Mouse (Mus musculus): ENCODE data around the gene Tas2r118. TPM values are rescaled to one million over a fixed set of nuclear protein-coding genes. Genes with fewer than 3 reads are reported as not detected.

Gene Tas2r118
- polyA plus RNA-seq, 1 experiment from 2014 or later: not detected

GRCm38 (mm10) chr6:23923806-23924205 is 46.1 kb downstream of the Tas2r118 start:
- H3K4me1 ChIP-seq (replicated peaks): no peaks in the 10 kb centered on the region
- no peaks in the 10 kb centered on the region for H3K36me3 ChIP-seq
- no peak overlapping the region for H3K4me3 ChIP-seq
- H3K27ac ChIP-seq: no peak overlapping the region
- WGBS: 68% methylated on average over 2 of the region's 2 CpGs
- no peaks in the 10 kb centered on the region for H3K9me3 ChIP-seq (replicated peaks)
- no peak overlapping the region for H3K9ac ChIP-seq
- no peaks in the 10 kb centered on the region for H3K27me3 ChIP-seq
- H3K4me2 ChIP-seq: no peak overlapping the region
- no peak for ATAC-seq (replicated peaks; ENCODE audit: insufficient number of reproducible peaks, insufficient read depth, low FRiP score, low read depth)

Other genes starting within 250 kb of the Tas2r118 start
- gene Cadps2, start 130.6 kb downstream of the Tas2r118 start, polyA plus RNA-seq (2015; fragmentation: Nextera tagmentation; extraction: Ambion mirVana): 1.3 and 2.0 TPM in 2 replicates
- 0.05 TPM in 1 of 2 replicates, not detected in the other for gene Slc13a1, start 198.0 kb upstream of the Tas2r118 start, polyA plus RNA-seq (2015; fragmentation: Nextera tagmentation; extraction: Ambion mirVana)

All from heart, embryonic 15.5 days (tissue).